Mouse (Mus musculus): ENCODE measurements around the gene Cyp2c23. TPM values are rescaled to one million over a fixed set of nuclear protein-coding genes. Genes with fewer than 3 reads are reported as not detected.

Gene Cyp2c23
- polyA plus RNA-seq, 2 experiments, result 0.05 to 0.12 TPM

DNA sequence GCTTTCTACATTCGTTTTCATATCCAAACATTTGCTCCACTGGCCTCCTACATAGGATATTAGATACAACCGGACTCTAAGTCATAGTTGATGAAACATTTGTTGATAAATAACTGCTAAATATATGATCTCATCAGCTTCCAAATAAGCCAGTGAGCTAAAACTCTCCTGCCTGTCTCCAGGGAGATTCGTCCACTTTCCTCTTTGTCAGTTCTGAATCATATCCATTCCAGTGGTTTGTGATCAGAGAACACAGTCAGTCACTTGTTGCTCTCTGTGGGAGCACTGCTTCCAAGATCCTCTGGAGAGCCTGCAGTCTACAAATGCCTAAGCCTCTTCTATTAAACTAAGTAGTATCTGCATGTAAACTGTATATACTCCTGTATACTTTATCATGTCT is 31.2 kb upstream of the Cyp2c23 start:
- ATAC-seq (ENCODE audit: low FRiP score, low read depth) (no peak), DNase-seq (ENCODE audit: low spot score) (no peak)
- TF ChIP-seq POLR2A (IDR thresholded peaks at IDR 0.05; ENCODE audit: borderline replicate concordance, extremely low read depth, insufficient read depth, insufficient read length), result no peak
- Histone ChIP-seq H3K4me3 (replicated peaks; ENCODE audit: low read length) (no peak overlapping the region), H3K27me3 (ENCODE audit: control insufficient read depth, insufficient read depth, low read length) (no peaks in the 10 kb centered on the region), H3K36me3 (ENCODE audit: control insufficient read depth, insufficient read depth, low read length) (peaks cover 46% of the 10 kb centered on the region), H3K9ac (ENCODE audit: low read depth, low read length, severe bottlenecking) (no peak overlapping the region), H3K4me2 (replicated peaks; ENCODE audit: low read depth, low read length, severe bottlenecking) (no peak overlapping the region), H3K9me3 (ENCODE audit: control insufficient read depth, low read length) (no peaks in the 10 kb centered on the region), H3K27ac (replicated peaks; ENCODE audit: low read depth, low read length) (no peak overlapping the region), H3K4me1 (ENCODE audit: control insufficient read depth, insufficient read depth, low read length) (no peaks in the 10 kb centered on the region)
- WGBS, result 92% methylated on average over 3 of the region's 3 CpGs

DNA sequence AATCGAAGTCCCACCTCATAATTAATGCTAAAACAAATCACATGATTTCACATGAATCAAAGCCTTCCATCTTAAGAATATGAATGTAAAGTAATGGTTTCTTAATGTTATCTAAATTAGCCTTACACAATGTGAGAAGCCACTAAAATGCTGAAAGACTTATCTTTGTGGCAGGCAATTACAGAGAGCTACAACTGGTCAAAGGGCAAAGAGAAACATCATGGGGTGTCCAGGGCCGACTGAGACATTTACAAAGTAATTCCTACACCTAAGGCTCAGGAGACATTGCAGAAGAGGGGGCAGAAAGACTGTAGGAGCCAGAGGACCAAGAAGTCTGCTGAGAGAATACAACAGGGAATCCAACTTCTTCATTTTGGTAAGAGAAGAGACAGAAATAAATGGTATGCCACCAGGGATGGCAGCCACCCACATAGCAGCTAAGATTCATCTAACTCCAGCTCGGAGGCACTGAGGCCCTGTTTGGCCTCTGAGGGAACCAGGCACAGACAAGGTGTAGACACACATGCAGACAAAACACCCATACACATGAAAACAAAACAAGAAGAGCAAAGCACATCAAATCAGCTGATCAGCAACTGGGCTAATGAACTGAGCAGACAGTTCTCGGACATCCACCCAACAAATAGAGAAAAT is 26.3 kb upstream of the Cyp2c23 start:
- WGBS, result 79% methylated on average over 4 of the region's 4 CpGs
- H3K4me3 ChIP-seq (replicated peaks; ENCODE audit: low read length), result no peak overlapping the region

DNA sequence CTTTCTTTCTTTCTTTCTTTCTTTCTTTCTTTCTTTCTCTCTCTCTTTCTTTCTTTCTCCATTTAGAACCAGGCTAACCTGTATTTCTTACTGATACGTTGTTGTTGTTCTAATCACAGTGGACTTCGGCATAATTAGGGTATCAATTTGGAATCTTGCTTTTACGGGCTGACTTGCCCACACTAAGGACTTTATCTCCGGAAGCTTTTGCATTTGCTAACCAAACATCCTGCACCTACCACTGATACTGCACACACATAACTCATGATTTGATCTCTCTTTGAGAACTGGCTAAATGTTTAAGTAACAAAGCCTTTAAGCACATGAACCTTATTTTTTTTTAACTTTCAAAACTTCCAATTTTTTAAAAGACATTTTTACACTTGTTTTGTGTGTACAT is 21.4 kb upstream of the Cyp2c23 start:
- no peaks in the 10 kb centered on the region for H3K9me3 ChIP-seq (ENCODE audit: control insufficient read depth, low read length)
- no peak overlapping the region for H3K27ac ChIP-seq (replicated peaks; ENCODE audit: low read depth, low read length)
- H3K4me1 ChIP-seq (ENCODE audit: control insufficient read depth, insufficient read depth, low read length), result no peaks in the 10 kb centered on the region
- DNase-seq (ENCODE audit: low spot score) (no peak), ATAC-seq (ENCODE audit: low FRiP score, low read depth) (no peak)
- H3K4me3 ChIP-seq (replicated peaks; ENCODE audit: low read length), result no peak overlapping the region
- WGBS, result 82% methylated on average over 4 of the region's 4 CpGs
- no peak overlapping the region for H3K4me2 ChIP-seq (replicated peaks; ENCODE audit: low read depth, low read length, severe bottlenecking)
- peaks cover 42% of the 10 kb centered on the region for H3K36me3 ChIP-seq (ENCODE audit: control insufficient read depth, insufficient read depth, low read length)
- no peaks in the 10 kb centered on the region for H3K27me3 ChIP-seq (ENCODE audit: control insufficient read depth, insufficient read depth, low read length)
- H3K9ac ChIP-seq (ENCODE audit: low read depth, low read length, severe bottlenecking), result no peak overlapping the region
- no peak for TF ChIP-seq POLR2A (IDR thresholded peaks at IDR 0.05; ENCODE audit: borderline replicate concordance, extremely low read depth, insufficient read depth, insufficient read length)

More for the DNA sequence above, 26.3 kb upstream of the Cyp2c23 start:
- H3K9me3 ChIP-seq (ENCODE audit: control insufficient read depth, low read length), result no peaks in the 10 kb centered on the region
- ATAC-seq (ENCODE audit: low FRiP score, low read depth) (no peak), DNase-seq (ENCODE audit: low spot score) (no peak)
- no peak overlapping the region for H3K27ac ChIP-seq (replicated peaks; ENCODE audit: low read depth, low read length)
- H3K4me2 ChIP-seq (replicated peaks; ENCODE audit: low read depth, low read length, severe bottlenecking), result no peak overlapping the region
- TF ChIP-seq POLR2A (IDR thresholded peaks at IDR 0.05; ENCODE audit: borderline replicate concordance, extremely low read depth, insufficient read depth, insufficient read length), result no peak
- H3K9ac ChIP-seq (ENCODE audit: low read depth, low read length, severe bottlenecking), result no peak overlapping the region
- H3K4me1 ChIP-seq (ENCODE audit: control insufficient read depth, insufficient read depth, low read length), result no peaks in the 10 kb centered on the region
- peaks cover 44% of the 10 kb centered on the region for H3K36me3 ChIP-seq (ENCODE audit: control insufficient read depth, insufficient read depth, low read length)
- no peaks in the 10 kb centered on the region for H3K27me3 ChIP-seq (ENCODE audit: control insufficient read depth, insufficient read depth, low read length)

DNA sequence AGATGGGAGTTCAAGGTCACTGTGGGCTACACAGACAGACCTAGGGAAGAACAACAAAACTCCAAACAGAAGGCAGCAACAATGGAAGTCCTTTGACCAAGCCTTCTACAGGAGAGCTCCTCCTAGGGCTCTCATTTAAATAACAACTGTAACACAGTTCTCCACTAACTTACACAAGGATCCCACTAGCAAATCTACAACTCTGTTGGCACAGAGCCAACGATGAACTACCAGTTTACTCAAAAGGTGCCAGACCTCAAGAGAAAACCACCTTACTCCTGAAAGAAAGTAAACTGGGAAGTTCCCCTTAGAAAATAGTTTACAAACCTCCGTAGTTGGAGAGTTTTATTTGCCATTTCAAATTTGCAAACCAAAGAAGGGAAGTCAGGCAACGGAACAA is 20.3 kb upstream of the Cyp2c23 start:
- H3K4me2 ChIP-seq (replicated peaks; ENCODE audit: low read depth, low read length, severe bottlenecking), result no peak overlapping the region
- peaks cover 52% of the 10 kb centered on the region for H3K36me3 ChIP-seq (ENCODE audit: control insufficient read depth, insufficient read depth, low read length)
- whole genome bisulfite sequencing, result 56% methylated on average over 3 of the region's 3 CpGs
- no peak for TF ChIP-seq POLR2A (IDR thresholded peaks at IDR 0.05; ENCODE audit: borderline replicate concordance, extremely low read depth, insufficient read depth, insufficient read length)
- H3K4me3 ChIP-seq (replicated peaks; ENCODE audit: low read length), result no peak overlapping the region
- no peak overlapping the region for H3K9ac ChIP-seq (ENCODE audit: low read depth, low read length, severe bottlenecking)
- DNase-seq (ENCODE audit: low spot score) (no peak), ATAC-seq (ENCODE audit: low FRiP score, low read depth) (no peak)
- H3K4me1 ChIP-seq (ENCODE audit: control insufficient read depth, insufficient read depth, low read length), result no peaks in the 10 kb centered on the region
- no peaks in the 10 kb centered on the region for H3K9me3 ChIP-seq (ENCODE audit: control insufficient read depth, low read length)
- no peak overlapping the region for H3K27ac ChIP-seq (replicated peaks; ENCODE audit: low read depth, low read length)
- no peaks in the 10 kb centered on the region for H3K27me3 ChIP-seq (ENCODE audit: control insufficient read depth, insufficient read depth, low read length)

DNA sequence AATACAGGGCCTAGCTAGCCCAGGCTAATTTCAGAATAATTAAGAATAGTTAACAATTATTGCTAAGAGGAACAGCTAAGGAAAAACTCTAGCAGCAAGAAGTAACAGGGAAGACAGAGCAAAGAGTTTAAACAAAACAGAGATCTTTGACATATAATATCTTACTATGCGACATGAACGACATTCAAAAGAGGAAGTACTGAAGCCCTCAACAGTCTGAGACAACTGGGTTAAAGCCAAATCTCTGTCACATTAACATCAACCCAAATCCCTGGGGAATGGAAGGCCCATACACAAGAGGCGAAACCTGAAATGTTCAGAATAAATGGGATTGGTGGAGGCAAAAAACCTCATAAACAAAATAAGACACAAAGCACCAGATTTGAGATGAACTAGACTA is 16.8 kb upstream of the Cyp2c23 start:
- H3K27me3 ChIP-seq (ENCODE audit: control insufficient read depth, insufficient read depth, low read length), result no peaks in the 10 kb centered on the region
- no peak for TF ChIP-seq POLR2A (IDR thresholded peaks at IDR 0.05; ENCODE audit: borderline replicate concordance, extremely low read depth, insufficient read depth, insufficient read length)
- no peak overlapping the region for H3K27ac ChIP-seq (replicated peaks; ENCODE audit: low read depth, low read length)
- DNase-seq (ENCODE audit: low spot score), result no peak
- no peak overlapping the region for H3K4me3 ChIP-seq (replicated peaks; ENCODE audit: low read length)
- no peaks in the 10 kb centered on the region for H3K4me1 ChIP-seq (ENCODE audit: control insufficient read depth, insufficient read depth, low read length)
- peaks cover 38% of the 10 kb centered on the region for H3K36me3 ChIP-seq (ENCODE audit: control insufficient read depth, insufficient read depth, low read length)
- no peak overlapping the region for H3K9ac ChIP-seq (ENCODE audit: low read depth, low read length, severe bottlenecking)
- H3K4me2 ChIP-seq (replicated peaks; ENCODE audit: low read depth, low read length, severe bottlenecking), result no peak overlapping the region
- no peak for ATAC-seq (ENCODE audit: low FRiP score, low read depth)
- H3K9me3 ChIP-seq (ENCODE audit: control insufficient read depth, low read length), result no peaks in the 10 kb centered on the region
- 91% methylated on average over 3 of the region's 3 CpGs for WGBS
